Mouse (Mus musculus): ENCODE data around the gene Ccsap.

DNA sequence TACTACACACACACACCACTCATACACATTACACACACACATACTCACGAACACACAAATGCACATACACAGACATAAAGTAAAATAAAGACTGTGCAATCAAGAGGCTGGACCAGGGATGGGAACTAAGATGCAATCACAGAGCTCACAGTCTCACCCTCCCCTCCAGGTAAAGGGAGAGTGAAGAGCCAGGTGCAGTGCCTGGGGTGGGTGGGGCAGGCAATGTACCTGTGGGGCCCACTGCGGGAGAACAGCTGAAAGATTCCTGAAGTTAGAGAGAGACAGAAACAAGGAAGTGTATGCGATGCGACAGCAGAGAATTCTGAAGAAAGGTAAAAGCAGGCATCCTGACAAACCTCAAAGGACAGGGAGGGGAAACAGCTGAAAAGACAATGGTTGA, 65.2 kb downstream of the Ccsap start:
- TF ChIP-seq EP300 (IDR thresholded peaks at IDR 0.05; ENCODE audit: low read depth) (no peak), CTCF (IDR thresholded peaks at IDR 0.05; ENCODE audit: low read depth) (no peak)
